Mouse (Mus musculus) Muller cell, postnatal 12 days (primary cell): ENCODE measurements around the gene Prdm12.
A peak's percentile ranks its signal among the peaks of the same experiment; 100 is the strongest.
"Not testable (repeated sequence)": the region's sequence is repeated elsewhere in the genome, so short reads cannot be mapped to it uniquely, and the experiment has no call there.

ENCODE experiments used
- DNase-seq: peaks from one replicate; pipeline ENCODE4 v3.0.0-alpha.2; 2015; ENCODE audit errors: inconsistent ontology term

The Prdm12 gene

GRCm38 (mm10) chr2:31641929-31642328 is 2.1 kb downstream of the Prdm12 start:
- DNase-seq, result no peak

GRCm38 (mm10) chr2:31653971-31654853 is 14.4 kb downstream of the Prdm12 start:
- DNase-seq, result peak; percentile 35

- DNase-seq, result peak; percentile 47
Measured at GRCm38 (mm10) chr2:31654854-31655559, 15.2 kb downstream of the Prdm12 start.

GRCm38 (mm10) chr2:31656374-31656773 is 16.5 kb downstream of the Prdm12 start:
- no peak for DNase-seq

- no peak for DNase-seq
Measured at GRCm38 (mm10) chr2:31662939-31663803, 23.3 kb downstream of the Prdm12 start.

GRCm38 (mm10) chr2:31663804-31664180 is 24.0 kb downstream of the Prdm12 start:
- DNase-seq, result no peak

- DNase-seq, result no peak
Measured at GRCm38 (mm10) chr2:31667332-31667731, 27.5 kb downstream of the Prdm12 start.

- peak; percentile 95 for DNase-seq
Measured at GRCm38 (mm10) chr2:31670551-31671035, 30.8 kb downstream of the Prdm12 start, which contains the start of gene Exosc2. Gene Exosc2 (plus strand): TSS chr2:31670715.

- DNase-seq, result no peak
Measured at GRCm38 (mm10) chr2:31678641-31679040, 38.8 kb downstream of the Prdm12 start.

- not testable (repeated sequence) for DNase-seq
Measured at GRCm38 (mm10) chr2:31681051-31681707, 41.3 kb downstream of the Prdm12 start.

GRCm38 (mm10) chr2:31681731-31682235 is 41.9 kb downstream of the Prdm12 start:
- no peak for DNase-seq

GRCm38 (mm10) chr2:31683666-31684065 is 43.8 kb downstream of the Prdm12 start:
- DNase-seq, result peak; percentile 32

- DNase-seq, result peak; percentile 97
Measured at GRCm38 (mm10) chr2:31688074-31688925, 48.5 kb downstream of the Prdm12 start, which contains the start of gene Abl1. Gene Abl1 (plus strand): TSS chr2:31688376.

- peak; percentile 56 for DNase-seq
Measured at GRCm38 (mm10) chr2:31689045-31689444, 49.2 kb downstream of the Prdm12 start.

- no peak for DNase-seq
Measured at GRCm38 (mm10) chr2:31690063-31690462, 50.2 kb downstream of the Prdm12 start.

GRCm38 (mm10) chr2:31698209-31698608 is 58.4 kb downstream of the Prdm12 start:
- no peak for DNase-seq

- DNase-seq, result no peak
Measured at GRCm38 (mm10) chr2:31700545-31701446, 61.0 kb downstream of the Prdm12 start.

- DNase-seq, result no peak
Measured at GRCm38 (mm10) chr2:31703226-31703625, 63.4 kb downstream of the Prdm12 start.
